Mouse (Mus musculus): ENCODE results near the gene Pfdn2. TPM values are rescaled to one million over a fixed set of nuclear protein-coding genes. Genes with fewer than 3 reads are reported as not detected.
"Not testable (repeated sequence)": the region's sequence is repeated elsewhere in the genome, so short reads cannot be mapped to it uniquely, and the experiment has no call there.

Gene Pfdn2
- polyA plus RNA-seq (2021), result 164 TPM

- CTCF ChIA-PET, result interaction anchor here (1.0 to 1.2 kb wide), 3 partner anchors 11 to 17 kb away, joined by 3 to 4 read pairs (median 4); partner anchors contain the start of gene Dedd
- in situ Hi-C loops (cut with MboI; ENCODE audit: low pct_unique_long_range_greater_than_20kb), result no loop called here
These were observed at the start of gene Pfdn2, which contains the start of gene Nit1 for GRCm38 (mm10) chr1:171345225-171346094. Pfdn2 (plus strand) TSS chr1:171345670. Nit1 (minus strand) TSS chr1:171345646.

GRCm38 (mm10) chr1:171298226-171298625, 47.2 kb upstream of the Pfdn2 start:
- ATAC-seq, result no peak
- ChIA-PET POLR2A (no interaction called here), CTCF (no interaction called here)
- no peak for TF ChIP-seq CTCF (IDR thresholded peaks at IDR 0.05)
- in situ Hi-C loops (cut with MboI; ENCODE audit: low pct_unique_long_range_greater_than_20kb), result no loop called here
- H3K27me3 ChIP-seq, result no peaks in the 10 kb centered on the region
- no peak for DNase-seq (ENCODE audit: low read depth, low spot score)

More at GRCm38 (mm10) chr1:171345225-171346094, at the start of gene Pfdn2, which contains the start of gene Nit1:
- TF ChIP-seq CTCF (IDR thresholded peaks at IDR 0.05), result no peak
- no peaks in the 10 kb centered on the region for H3K27me3 ChIP-seq
- POLR2A ChIA-PET, result interaction anchor here (0.6 to 2.4 kb wide), 3 partner anchors 15 to 1647 kb away, joined by 3 to 10 read pairs (median 6); partner anchors contain the start of gene Dedd
- ATAC-seq (peak; percentile 86), DNase-seq (ENCODE audit: low read depth, low spot score) (no peak)

- H3K27me3 ChIP-seq; in situ Hi-C loops (cut with MboI; ENCODE audit: low pct_unique_long_range_greater_than_20kb); CTCF ChIA-PET; DNase-seq (ENCODE audit: low read depth, low spot score); POLR2A ChIA-PET; ATAC-seq: not testable (repeated sequence)
- peak; percentile 8 for TF ChIP-seq CTCF (IDR thresholded peaks at IDR 0.05)
These were observed 39.3 kb upstream of the Pfdn2 start for GRCm38 (mm10) chr1:171306157-171306556.

- CTCF ChIA-PET, result interaction anchor here (1.5 to 1.8 kb wide), 3 partner anchors 11 to 49 kb away, joined by 3 to 8 read pairs (median 3); partner anchors contain the start of gene Ufc1
These were observed 36.1 kb upstream of the Pfdn2 start for GRCm38 (mm10) chr1:171309321-171309720.

GRCm38 (mm10) chr1:171319748-171320147, 25.7 kb upstream of the Pfdn2 start:
- ATAC-seq, result no peak
- no peaks in the 10 kb centered on the region for H3K27me3 ChIP-seq
- CTCF ChIA-PET, result interaction anchor here (1.7 to 1.9 kb wide), 2 partner anchors 11 to 38 kb away, joined by 7 to 8 read pairs; no protein-coding TSS in a partner anchor
- DNase-seq (ENCODE audit: low read depth, low spot score), result no peak
- in situ Hi-C loops (cut with MboI; ENCODE audit: low pct_unique_long_range_greater_than_20kb), result loop anchor here (5.0 kb wide), 1 partner anchor 38 kb away; no protein-coding TSS in a partner anchor
- POLR2A ChIA-PET, result no interaction called here
- no peak for TF ChIP-seq CTCF (IDR thresholded peaks at IDR 0.05)

More at GRCm38 (mm10) chr1:171309321-171309720, 36.1 kb upstream of the Pfdn2 start:
- H3K27me3 ChIP-seq, result no peaks in the 10 kb centered on the region
- no peak for TF ChIP-seq CTCF (IDR thresholded peaks at IDR 0.05)
- POLR2A ChIA-PET, result interaction anchor here (2.0 kb wide), 1 partner anchor 15 kb away, joined by 4 read pairs; no protein-coding TSS in a partner anchor
- ATAC-seq, result no peak
- no peak for DNase-seq (ENCODE audit: low read depth, low spot score)
- in situ Hi-C loops (cut with MboI; ENCODE audit: low pct_unique_long_range_greater_than_20kb), result no loop called here

GRCm38 (mm10) chr1:171320151-171320550, 25.3 kb upstream of the Pfdn2 start:
- ChIA-PET CTCF (interaction anchor here (1.7 to 1.9 kb wide), 2 partner anchors 11 to 38 kb away, joined by 7 to 8 read pairs; no protein-coding TSS in a partner anchor), POLR2A (no interaction called here)
- DNase-seq (ENCODE audit: low read depth, low spot score), result no peak
- TF ChIP-seq CTCF (IDR thresholded peaks at IDR 0.05), result no peak
- in situ Hi-C loops (cut with MboI; ENCODE audit: low pct_unique_long_range_greater_than_20kb), result loop anchor here (5.0 kb wide), 1 partner anchor 37 kb away; no protein-coding TSS in a partner anchor
- no peaks in the 10 kb centered on the region for H3K27me3 ChIP-seq
- no peak for ATAC-seq

GRCm38 (mm10) chr1:171321415-171321814, 24.1 kb upstream of the Pfdn2 start:
- CTCF ChIA-PET, result interaction anchor here (0.8 to 5.4 kb wide), 5 partner anchors 11 to 148 kb away, joined by 3 to 37 read pairs (median 4); no protein-coding TSS in a partner anchor
- peak; percentile 55 for TF ChIP-seq CTCF (IDR thresholded peaks at IDR 0.05)
- H3K27me3 ChIP-seq, result no peaks in the 10 kb centered on the region
- DNase-seq (ENCODE audit: low read depth, low spot score) (no peak), ATAC-seq (no peak)
- POLR2A ChIA-PET, result interaction anchor here (0.6 to 1.8 kb wide), 2 partner anchors 37 to 203 kb away, joined by 3 to 6 read pairs; no protein-coding TSS in a partner anchor
- in situ Hi-C loops (cut with MboI; ENCODE audit: low pct_unique_long_range_greater_than_20kb), result loop anchor here (5.0 kb wide), 1 partner anchor 36 kb away; no protein-coding TSS in a partner anchor

- POLR2A ChIA-PET, result interaction anchor here (1.8 kb wide), 1 partner anchor 36 kb away, joined by 6 read pairs; no protein-coding TSS in a partner anchor
- no peaks in the 10 kb centered on the region for H3K27me3 ChIP-seq
- no peak for DNase-seq (ENCODE audit: low read depth, low spot score)
- CTCF ChIA-PET, result interaction anchor here (0.9 to 5.4 kb wide), 4 partner anchors 10 to 148 kb away, joined by 3 to 37 read pairs (median 4); no protein-coding TSS in a partner anchor
- TF ChIP-seq CTCF (IDR thresholded peaks at IDR 0.05), result no peak
- peak; percentile 54 for ATAC-seq
- in situ Hi-C loops (cut with MboI; ENCODE audit: low pct_unique_long_range_greater_than_20kb), result loop anchor here (5.0 kb wide), 1 partner anchor 35 kb away; no protein-coding TSS in a partner anchor
These were observed 23.5 kb upstream of the Pfdn2 start for GRCm38 (mm10) chr1:171322012-171322411.

- CTCF ChIA-PET, result interaction anchor here (1.4 to 5.4 kb wide), 2 partner anchors 32 to 62 kb away, joined by 3 to 37 read pairs; no protein-coding TSS in a partner anchor
These were observed 19.9 kb upstream of the Pfdn2 start for GRCm38 (mm10) chr1:171325571-171325970.

GRCm38 (mm10) chr1:171326588-171326987, 18.9 kb upstream of the Pfdn2 start:
- H3K27me3 ChIP-seq; in situ Hi-C loops (cut with MboI; ENCODE audit: low pct_unique_long_range_greater_than_20kb); ATAC-seq; DNase-seq (ENCODE audit: low read depth, low spot score); POLR2A ChIA-PET: not testable (repeated sequence)
- CTCF ChIA-PET, result interaction anchor here (1.3 to 2.0 kb wide), 2 partner anchors 16 to 32 kb away, joined by 4 read pairs; no protein-coding TSS in a partner anchor

More at GRCm38 (mm10) chr1:171325571-171325970, 19.9 kb upstream of the Pfdn2 start:
- POLR2A ChIA-PET, result no interaction called here
- H3K27me3 ChIP-seq, result no peaks in the 10 kb centered on the region
- DNase-seq (ENCODE audit: low read depth, low spot score) (no peak), ATAC-seq (no peak)
- no peak for TF ChIP-seq CTCF (IDR thresholded peaks at IDR 0.05)
- in situ Hi-C loops (cut with MboI; ENCODE audit: low pct_unique_long_range_greater_than_20kb), result no loop called here

Measured in Patski (cell line).